Mouse (Mus musculus): Measurements from ENCODE around the gene Obscn. TPM values are rescaled to one million over a fixed set of nuclear protein-coding genes. Genes with fewer than 3 reads are reported as not detected.

The Obscn gene
- polyA plus RNA-seq, 1 experiment from 2014 or later: 20.6 TPM

GRCm38 (mm10) chr11:58984657-58985056 lies 151.5 kb downstream of the Obscn start:
- peaks cover 97% of the 10 kb centered on the region for H3K4me1 ChIP-seq
- 81% methylated on average over 7 of the region's 7 CpGs for WGBS
- no peak for DNase-seq (ENCODE audit: low spot score)
- H3K9me3 ChIP-seq: no peaks in the 10 kb centered on the region
- H3K27me3 ChIP-seq (ENCODE audit: insufficient read depth, poor library complexity, severe bottlenecking): no peaks in the 10 kb centered on the region
- peak overlapping the region; percentile 82 for H3K27ac ChIP-seq
- H3K4me3 ChIP-seq: no peak overlapping the region
- H3K36me3 ChIP-seq: peaks cover 85% of the 10 kb centered on the region

GRCm38 (mm10) chr11:58983691-58984341 lies 152.4 kb downstream of the Obscn start:
- peaks cover 76% of the 10 kb centered on the region for H3K36me3 ChIP-seq
- no peaks in the 10 kb centered on the region for H3K27me3 ChIP-seq (ENCODE audit: insufficient read depth, poor library complexity, severe bottlenecking)
- whole genome bisulfite sequencing: 54% methylated on average over 6 of the region's 6 CpGs
- peak overlapping the region; percentile 29 for H3K4me3 ChIP-seq
- H3K4me1 ChIP-seq: peaks cover 97% of the 10 kb centered on the region
- H3K27ac ChIP-seq: peak overlapping the region; percentile 86
- no peaks in the 10 kb centered on the region for H3K9me3 ChIP-seq
- peak; percentile 88 for DNase-seq (ENCODE audit: low spot score)

GRCm38 (mm10) chr11:58982471-58983097 lies 153.6 kb downstream of the Obscn start:
- Histone ChIP-seq H3K4me1 (peaks cover 87% of the 10 kb centered on the region), H3K4me3 (no peak overlapping the region; the same call in 1 of the 2 replicates), H3K27me3 (ENCODE audit: insufficient read depth, poor library complexity, severe bottlenecking) (no peaks in the 10 kb centered on the region), H3K36me3 (peaks cover 64% of the 10 kb centered on the region), H3K9me3 (no peaks in the 10 kb centered on the region), H3K27ac (peak overlapping the region; percentile 86)
- DNase-seq (ENCODE audit: low spot score): no peak
- 84% methylated on average over 18 of the region's 18 CpGs for WGBS

GRCm38 (mm10) chr11:58981541-58982447 lies 154.4 kb downstream of the Obscn start:
- H3K4me1 ChIP-seq: peaks cover 86% of the 10 kb centered on the region
- no peak for DNase-seq (ENCODE audit: low spot score)
- no peaks in the 10 kb centered on the region for H3K9me3 ChIP-seq
- H3K27ac ChIP-seq: peak overlapping the region; percentile 86
- no peaks in the 10 kb centered on the region for H3K27me3 ChIP-seq (ENCODE audit: insufficient read depth, poor library complexity, severe bottlenecking)
- H3K36me3 ChIP-seq: peaks cover 57% of the 10 kb centered on the region
- WGBS: 54% methylated on average over 14 of the region's 14 CpGs
- peak overlapping the region; percentile 22; the same call in 1 of the 2 replicates for H3K4me3 ChIP-seq

GRCm38 (mm10) chr11:58980381-58980990 lies 155.7 kb downstream of the Obscn start:
- peak overlapping the region; percentile 33; the same call in 1 of the 2 replicates for H3K27ac ChIP-seq
- peaks cover 77% of the 10 kb centered on the region for H3K4me1 ChIP-seq
- 61% methylated on average over 5 of the region's 5 CpGs for WGBS
- H3K9me3 ChIP-seq: no peaks in the 10 kb centered on the region
- H3K36me3 ChIP-seq: peaks cover 45% of the 10 kb centered on the region
- H3K4me3 ChIP-seq: peak overlapping the region; percentile 82; the same call in 1 of the 2 replicates
- no peak for DNase-seq (ENCODE audit: low spot score)
- H3K27me3 ChIP-seq (ENCODE audit: insufficient read depth, poor library complexity, severe bottlenecking): no peaks in the 10 kb centered on the region

GRCm38 (mm10) chr11:58979661-58980060 lies 156.5 kb downstream of the Obscn start:
- Histone ChIP-seq H3K4me3 (peak overlapping the region; percentile 82), H3K9me3 (no peaks in the 10 kb centered on the region), H3K4me1 (peaks cover 69% of the 10 kb centered on the region), H3K27ac (peak overlapping the region; percentile 93), H3K27me3 (ENCODE audit: insufficient read depth, poor library complexity, severe bottlenecking) (no peaks in the 10 kb centered on the region), H3K36me3 (peaks cover 38% of the 10 kb centered on the region)
- no peak for DNase-seq (ENCODE audit: low spot score)
- WGBS: 74% methylated on average over 7 of the region's 7 CpGs

GRCm38 (mm10) chr11:58979183-58979582 lies 157.0 kb downstream of the Obscn start:
- Histone ChIP-seq H3K4me3 (peak overlapping the region; percentile 82), H3K27me3 (ENCODE audit: insufficient read depth, poor library complexity, severe bottlenecking) (no peaks in the 10 kb centered on the region), H3K36me3 (peaks cover 38% of the 10 kb centered on the region), H3K27ac (peak overlapping the region; percentile 93), H3K9me3 (no peaks in the 10 kb centered on the region), H3K4me1 (peaks cover 69% of the 10 kb centered on the region)
- 56% methylated on average over 3 of the region's 3 CpGs for WGBS
- DNase-seq (ENCODE audit: low spot score): no peak

- Histone ChIP-seq H3K27me3 (ENCODE audit: insufficient read depth, poor library complexity, severe bottlenecking) (no peaks in the 10 kb centered on the region), H3K4me1 (peaks cover 72% of the 10 kb centered on the region), H3K9me3 (no peaks in the 10 kb centered on the region), H3K36me3 (peaks cover 36% of the 10 kb centered on the region), H3K27ac (peak overlapping the region; percentile 93), H3K4me3 (peak overlapping the region; percentile 82)
- 3% methylated on average over 5 of the region's 5 CpGs for WGBS
- DNase-seq (ENCODE audit: low spot score): no peak
Observed at GRCm38 (mm10) chr11:58978706-58979030, 157.5 kb downstream of the Obscn start.

- Histone ChIP-seq H3K9me3 (no peaks in the 10 kb centered on the region), H3K36me3 (peaks cover 31% of the 10 kb centered on the region), H3K4me3 (peak within 1 kb of the TSS; percentile 82), H3K27ac (peak within 1 kb of the TSS; percentile 93), H3K4me1 (peaks cover 67% of the 10 kb centered on the region), H3K27me3 (ENCODE audit: insufficient read depth, poor library complexity, severe bottlenecking) (no peaks in the 10 kb centered on the region)
- WGBS: under 1% methylated on average over 64 of the region's 64 CpGs
- DNase-seq (ENCODE audit: low spot score): peak; percentile 91
Observed at GRCm38 (mm10) chr11:58978027-58978705, 158.0 kb downstream of the Obscn start, which contains the start of gene Trim11. Gene Trim11, plus strand, starts transcription at chr11:58978093.

GRCm38 (mm10) chr11:58977607-58978026 lies 158.6 kb downstream of the Obscn start:
- Histone ChIP-seq H3K9me3 (no peaks in the 10 kb centered on the region), H3K36me3 (peaks cover 28% of the 10 kb centered on the region), H3K4me3 (peak overlapping the region; percentile 82), H3K4me1 (peaks cover 61% of the 10 kb centered on the region), H3K27ac (peak overlapping the region; percentile 93), H3K27me3 (ENCODE audit: insufficient read depth, poor library complexity, severe bottlenecking) (no peaks in the 10 kb centered on the region)
- WGBS: under 1% methylated on average over 21 of the region's 21 CpGs
- DNase-seq (ENCODE audit: low spot score): no peak

- no peak for DNase-seq (ENCODE audit: low spot score)
- peak overlapping the region; percentile 93 for H3K27ac ChIP-seq
- WGBS: under 1% methylated on average over 29 of the region's 29 CpGs
- H3K4me1 ChIP-seq: peaks cover 61% of the 10 kb centered on the region
- no peaks in the 10 kb centered on the region for H3K27me3 ChIP-seq (ENCODE audit: insufficient read depth, poor library complexity, severe bottlenecking)
- no peaks in the 10 kb centered on the region for H3K9me3 ChIP-seq
- H3K4me3 ChIP-seq: peak overlapping the region; percentile 82
- H3K36me3 ChIP-seq: peaks cover 28% of the 10 kb centered on the region
Observed at GRCm38 (mm10) chr11:58977150-58977549, 159.1 kb downstream of the Obscn start.

- WGBS: 68% methylated on average over 3 of the region's 3 CpGs
- Histone ChIP-seq H3K27me3 (ENCODE audit: insufficient read depth, poor library complexity, severe bottlenecking) (no peaks in the 10 kb centered on the region), H3K9me3 (no peaks in the 10 kb centered on the region), H3K36me3 (peaks cover 29% of the 10 kb centered on the region), H3K4me3 (no peak overlapping the region), H3K4me1 (peaks cover 59% of the 10 kb centered on the region), H3K27ac (no peak overlapping the region)
- DNase-seq (ENCODE audit: low spot score): no peak
Observed at GRCm38 (mm10) chr11:58974414-58974813, 161.8 kb downstream of the Obscn start.
